Mouse (Mus musculus): Measurements from ENCODE around the gene Olfr1051.
"Not testable (repeated sequence)": the region's sequence is repeated elsewhere in the genome, so short reads cannot be mapped to it uniquely, and the experiment has no call there.

The Olfr1051 gene

DNA sequence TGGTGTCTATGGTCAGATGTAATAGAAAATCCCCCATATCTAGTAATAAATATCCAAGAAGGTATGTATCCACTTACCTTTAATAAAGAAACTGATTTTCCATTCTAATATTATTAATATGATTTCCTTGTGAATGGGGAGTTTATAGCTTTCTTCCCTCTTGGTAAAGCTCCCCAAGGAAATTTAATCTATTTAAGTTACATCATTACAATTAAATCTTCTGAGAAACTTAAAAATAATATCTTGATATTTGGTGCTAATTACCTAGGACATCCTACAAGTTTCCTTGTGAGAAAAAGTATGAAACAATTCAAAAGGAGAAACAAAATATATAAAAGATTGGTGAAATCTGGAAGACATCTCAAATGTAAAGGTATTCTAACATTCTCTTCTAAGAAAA, at the start of gene Olfr1051:
Olfr1051 (minus strand) TSS at position 101 of the 400 bp plus-strand sequence.
- not testable (repeated sequence) for DNase-seq (ENCODE audit: low spot score)

DNA sequence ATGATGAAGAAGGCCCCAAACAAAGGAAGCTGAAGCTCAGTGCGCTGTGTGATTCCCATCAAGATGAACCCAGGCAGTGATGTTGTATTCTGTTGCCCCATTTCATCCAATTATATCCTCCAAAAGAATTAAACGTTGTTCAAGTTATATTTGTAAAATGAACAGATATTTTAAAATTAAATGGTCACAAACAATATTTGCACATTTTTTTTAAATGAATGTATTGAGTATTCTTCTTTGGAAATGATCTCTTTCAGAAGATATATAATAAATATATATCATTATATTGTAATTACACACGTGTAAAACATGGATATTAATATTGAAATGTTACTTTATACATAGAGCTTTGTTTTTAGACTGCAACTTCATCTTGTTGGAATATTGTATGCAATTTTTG, 36.3 kb upstream of the Olfr1051 start, which contains the start of gene Olfr1053:
Olfr1053 (minus strand) TSS at position 101 of the 400 bp plus-strand sequence.
- no peak for DNase-seq (ENCODE audit: low spot score)

DNA sequence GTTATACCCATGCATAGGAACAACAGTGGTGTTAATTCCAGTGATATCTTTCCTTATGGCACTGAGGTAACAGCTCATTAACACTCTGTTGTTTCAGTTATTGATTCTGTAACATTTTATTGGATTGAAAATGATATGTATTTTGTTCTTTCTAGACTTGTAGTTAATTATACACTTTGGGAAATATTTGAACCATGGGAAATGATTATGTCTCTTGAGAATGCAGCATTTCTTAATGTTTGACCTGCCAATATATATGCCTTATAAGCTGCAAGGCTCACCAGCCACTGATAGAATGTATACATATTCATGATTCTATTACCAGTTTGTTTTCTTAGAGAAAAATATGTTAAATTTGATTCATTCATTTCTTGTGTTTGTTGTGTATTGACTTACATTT, 13.3 kb upstream of the Olfr1051 start, which contains the start of gene Olfr1052:
Olfr1052 (plus strand) TSS at position 301 of the 400 bp plus-strand sequence.
- DNase-seq (ENCODE audit: low spot score): no peak

GRCm38 (mm10) chr2:86258228-86258627, 20.7 kb downstream of the Olfr1051 start, which contains the start of gene Olfr1049:
Gene Olfr1049 (minus strand): TSS chr2:86258328.
- DNase-seq (ENCODE audit: low spot score): not testable (repeated sequence)

DNA sequence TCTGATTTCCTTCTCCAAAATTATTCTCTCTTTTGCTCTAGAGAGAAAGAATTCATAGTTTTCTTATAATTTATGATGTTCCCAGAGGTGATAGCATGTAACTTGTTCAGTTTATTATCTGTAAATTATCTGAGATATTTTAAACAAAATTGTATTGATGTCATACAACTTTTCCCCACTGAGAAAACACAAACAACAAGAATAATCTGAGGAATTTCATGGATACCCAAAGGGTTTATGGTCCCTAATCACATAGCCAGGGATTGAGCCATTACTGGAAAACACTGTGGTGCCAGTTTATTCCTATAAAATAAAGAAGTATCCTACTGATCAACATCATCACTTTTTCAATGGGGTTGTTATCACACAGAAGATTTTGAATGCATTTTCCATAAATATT, 38.7 kb downstream of the Olfr1051 start, which contains the start of gene Olfr1048:
Olfr1048 (minus strand) TSS at position 101 of the 400 bp plus-strand sequence.
- DNase-seq (ENCODE audit: low spot score): no peak

DNA sequence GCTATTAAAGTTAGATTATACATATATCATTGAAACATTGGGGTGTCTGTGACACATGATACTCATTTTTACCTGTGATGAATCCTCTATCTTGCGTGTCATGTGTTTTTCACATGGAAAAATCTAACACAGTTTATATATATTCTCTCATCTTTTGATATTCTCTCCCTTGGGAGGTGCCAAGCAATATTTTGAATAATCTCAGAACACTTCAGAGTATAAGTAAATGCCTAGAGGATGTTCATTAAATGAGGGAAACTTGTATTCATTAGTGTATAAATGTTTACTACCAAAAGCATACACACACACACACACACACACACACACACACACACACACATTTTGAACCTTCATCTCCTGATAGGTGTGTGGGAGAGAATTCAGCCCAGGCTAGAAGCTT, 47.6 kb downstream of the Olfr1051 start, which contains the start of gene Olfr1047:
Olfr1047 (minus strand) TSS at position 101 of the 400 bp plus-strand sequence.
- no peak for DNase-seq (ENCODE audit: low spot score)
